Mouse (Mus musculus): ENCODE results near the gene Cacnb3. TPM values are rescaled to one million over a fixed set of nuclear protein-coding genes. Genes with fewer than 3 reads are reported as not detected.

The Cacnb3 gene
- polyA plus RNA-seq, 1 experiment from 2014 or later = 43.1 TPM

DNA sequence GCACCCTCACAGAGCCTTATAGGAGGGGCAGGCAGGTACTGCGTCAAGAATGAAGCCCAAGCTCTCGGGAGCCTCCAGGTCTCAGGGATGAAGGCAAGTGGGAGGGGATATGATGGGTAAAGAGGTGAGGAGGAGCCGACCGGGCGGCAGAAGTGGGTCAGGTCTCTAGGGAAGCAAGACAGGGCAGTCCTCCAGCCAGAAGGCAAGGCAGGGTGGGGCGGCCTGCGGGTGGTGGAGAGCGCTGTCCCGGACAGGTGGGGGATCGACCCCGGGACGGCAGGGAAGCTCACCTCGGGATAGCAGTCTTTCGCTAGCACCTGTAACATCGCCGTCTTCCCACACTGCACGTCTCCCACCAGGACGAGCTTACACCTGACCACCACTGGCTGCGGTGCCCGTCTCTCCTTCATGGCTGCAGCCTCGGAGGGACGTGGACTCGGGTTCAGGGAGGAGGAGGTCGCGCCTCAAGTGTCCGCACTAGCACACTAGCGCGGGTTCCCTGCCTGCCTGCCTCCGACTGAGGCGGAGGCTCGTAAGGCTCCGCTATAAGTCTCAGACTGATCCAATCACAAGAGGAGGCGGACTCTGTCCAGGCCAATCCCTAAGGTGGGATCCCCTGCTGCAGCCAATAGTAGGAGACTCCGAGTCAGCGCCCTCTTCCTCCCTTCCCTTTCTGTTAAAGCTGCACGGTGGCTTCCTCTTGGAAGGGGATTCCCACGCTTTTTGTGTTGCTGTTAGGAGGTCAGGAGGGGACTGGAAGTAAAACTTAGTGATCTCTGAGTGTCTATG is 46.5 kb downstream of the Cacnb3 start, which contains the start of gene Rnd1:
TSS of gene Rnd1 (minus strand) at position 522 of the 789 bp plus-strand sequence.
- peak within 1 kb of the TSS; percentile 39 for H3K4me3 ChIP-seq (replicated peaks)
- peaks cover 81% of the 10 kb centered on the region for H3K27me3 ChIP-seq
- H3K4me1 ChIP-seq (replicated peaks) = peaks cover 18% of the 10 kb centered on the region
- H3K9ac ChIP-seq (replicated peaks) = no peak within 1 kb of the TSS; the same call in 1 of the 2 replicates
- H3K4me2 ChIP-seq = peak within 1 kb of the TSS; percentile 76
- H3K36me3 ChIP-seq = no peaks in the 10 kb centered on the region
- 1% methylated on average over 37 of the region's 37 CpGs for WGBS
- H3K27ac ChIP-seq = no peak within 1 kb of the TSS
- peak; percentile 92 for ATAC-seq (ENCODE audit: insufficient number of reproducible peaks, insufficient read depth, low FRiP score, low TSS enrichment, low read depth)
- H3K9me3 ChIP-seq = no peaks in the 10 kb centered on the region

DNA sequence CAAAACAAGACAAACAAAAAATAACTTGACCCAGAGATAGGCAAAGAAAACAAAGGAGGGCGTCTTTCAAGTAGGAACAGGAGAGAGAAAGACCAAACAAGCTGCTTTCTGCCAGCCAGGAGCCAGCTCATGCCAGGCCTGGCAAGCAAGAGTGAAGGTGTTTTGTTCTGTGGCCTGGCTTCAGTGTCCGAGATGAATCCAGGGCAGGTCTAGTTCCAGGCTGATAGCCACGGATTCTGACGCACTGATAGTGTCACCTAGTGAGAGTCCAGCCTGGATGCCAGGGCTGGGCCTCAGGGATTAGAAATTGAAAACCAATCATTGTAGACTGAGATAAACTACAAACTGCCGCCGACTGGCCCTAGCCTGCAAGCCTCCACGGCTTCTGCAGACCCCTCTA is 47.3 kb downstream of the Cacnb3 start:
- peaks cover 18% of the 10 kb centered on the region for H3K4me1 ChIP-seq (replicated peaks)
- no peak overlapping the region for H3K4me3 ChIP-seq (replicated peaks)
- no peak overlapping the region for H3K4me2 ChIP-seq
- H3K36me3 ChIP-seq = no peaks in the 10 kb centered on the region
- peaks cover 78% of the 10 kb centered on the region for H3K27me3 ChIP-seq
- no peaks in the 10 kb centered on the region for H3K9me3 ChIP-seq
- ATAC-seq (ENCODE audit: insufficient number of reproducible peaks, insufficient read depth, low FRiP score, low TSS enrichment, low read depth) = no peak
- H3K27ac ChIP-seq = no peak overlapping the region
- WGBS = 77% methylated on average over 7 of the region's 7 CpGs
- no peak overlapping the region for H3K9ac ChIP-seq (replicated peaks)

DNA sequence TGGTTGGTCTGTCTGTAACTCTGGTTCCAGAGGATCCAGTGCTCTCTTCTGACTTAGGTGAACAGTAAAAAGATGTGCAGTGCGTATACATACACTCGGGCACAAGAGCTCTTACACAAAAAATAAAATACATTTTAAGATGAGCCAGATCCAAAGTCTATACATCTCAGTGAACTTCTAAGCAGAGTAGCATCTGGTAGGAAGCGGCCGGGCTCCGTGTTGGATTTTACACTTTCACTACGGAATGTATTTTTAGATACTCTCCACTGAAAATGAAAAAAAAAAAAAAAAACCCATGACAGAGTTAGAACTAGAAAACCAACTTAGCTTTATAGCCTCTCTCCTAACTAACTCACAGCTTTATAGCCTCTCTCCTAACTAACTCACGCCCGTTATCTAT is 50.0 kb downstream of the Cacnb3 start:
- peaks cover 14% of the 10 kb centered on the region for H3K4me1 ChIP-seq (replicated peaks)
- H3K9ac ChIP-seq (replicated peaks) = no peak overlapping the region
- 81% methylated on average over 8 of the region's 8 CpGs for WGBS
- H3K27ac ChIP-seq = no peak overlapping the region
- H3K27me3 ChIP-seq = peaks cover 57% of the 10 kb centered on the region
- no peaks in the 10 kb centered on the region for H3K9me3 ChIP-seq
- no peaks in the 10 kb centered on the region for H3K36me3 ChIP-seq
- no peak overlapping the region for H3K4me2 ChIP-seq
- no peak for ATAC-seq (ENCODE audit: insufficient number of reproducible peaks, insufficient read depth, low FRiP score, low TSS enrichment, low read depth)
- H3K4me3 ChIP-seq (replicated peaks) = no peak overlapping the region

DNA sequence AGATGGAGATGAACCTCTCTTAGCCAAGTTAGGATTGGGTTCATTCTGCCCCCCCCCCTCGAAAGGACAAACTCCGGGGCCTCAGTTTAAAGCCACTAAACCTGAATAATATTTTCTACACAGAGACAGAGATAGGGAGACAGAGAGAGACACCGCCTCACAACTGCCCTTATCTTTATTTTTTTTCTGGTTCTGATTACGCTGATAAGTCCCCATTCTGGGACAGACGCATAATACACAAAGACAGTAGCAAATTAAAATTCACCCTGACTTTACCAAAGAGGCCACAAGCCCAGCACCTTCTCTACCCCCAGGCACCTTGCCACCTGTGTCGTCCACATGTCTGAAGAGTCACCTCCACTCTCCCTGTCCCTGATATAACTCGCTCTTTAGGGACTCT is 51.0 kb downstream of the Cacnb3 start:
- Histone ChIP-seq H3K27me3 (peaks cover 48% of the 10 kb centered on the region), H3K27ac (no peak overlapping the region), H3K9me3 (no peaks in the 10 kb centered on the region), H3K36me3 (no peaks in the 10 kb centered on the region), H3K4me1 (replicated peaks) (peaks cover 5% of the 10 kb centered on the region), H3K4me2 (no peak overlapping the region), H3K9ac (replicated peaks) (no peak overlapping the region), H3K4me3 (replicated peaks) (no peak overlapping the region)
- no peak for ATAC-seq (ENCODE audit: insufficient number of reproducible peaks, insufficient read depth, low FRiP score, low TSS enrichment, low read depth)
- WGBS = 77% methylated on average over 7 of the region's 7 CpGs

DNA sequence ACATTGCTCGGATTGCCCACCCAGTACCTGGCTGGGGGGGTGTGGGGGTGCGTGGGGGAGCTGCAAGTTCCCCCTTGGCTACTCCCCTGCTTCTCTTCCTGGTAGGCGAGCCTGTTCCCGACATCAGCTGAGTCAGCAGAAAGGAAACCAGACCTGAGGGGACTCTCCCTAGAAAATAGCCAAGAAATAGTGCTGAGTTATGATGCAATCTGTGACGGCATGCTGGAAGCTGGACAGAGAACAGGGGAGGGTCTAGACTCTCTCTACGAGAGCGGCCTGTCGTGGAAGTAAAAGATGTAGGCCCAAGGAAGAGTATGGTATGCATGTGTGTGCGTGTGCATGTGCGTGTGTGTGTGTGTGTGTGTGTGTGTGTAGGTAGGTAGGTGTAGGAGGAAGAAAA is 52.5 kb downstream of the Cacnb3 start:
- H3K27ac ChIP-seq = no peak overlapping the region
- no peak overlapping the region for H3K9ac ChIP-seq (replicated peaks)
- H3K4me1 ChIP-seq (replicated peaks) = no peaks in the 10 kb centered on the region
- H3K27me3 ChIP-seq = peaks cover 33% of the 10 kb centered on the region
- 64% methylated on average over 10 of the region's 10 CpGs for WGBS
- H3K36me3 ChIP-seq = no peaks in the 10 kb centered on the region
- H3K4me2 ChIP-seq = no peak overlapping the region
- no peaks in the 10 kb centered on the region for H3K9me3 ChIP-seq
- H3K4me3 ChIP-seq (replicated peaks) = no peak overlapping the region
- ATAC-seq (ENCODE audit: insufficient number of reproducible peaks, insufficient read depth, low FRiP score, low TSS enrichment, low read depth) = no peak

DNA sequence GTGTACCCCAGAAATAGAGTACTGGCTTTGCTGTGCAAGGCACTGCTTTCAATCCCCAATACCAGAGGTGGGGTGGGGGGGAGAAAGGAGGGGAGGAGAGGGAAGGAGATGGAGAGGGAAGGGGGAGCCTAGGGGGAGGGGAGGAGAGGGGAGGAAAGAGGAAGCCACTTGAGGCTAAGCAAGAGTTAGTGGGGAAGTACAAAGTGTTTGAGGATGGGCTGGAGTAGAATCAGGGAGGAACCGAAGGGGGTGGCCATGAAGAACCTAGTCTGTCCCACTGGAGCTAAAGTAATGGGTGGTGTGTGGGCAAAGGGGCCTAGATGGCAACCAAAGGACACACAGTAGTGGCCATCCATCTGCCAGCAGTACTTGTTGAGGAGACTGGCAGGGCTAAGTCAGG is 53.1 kb downstream of the Cacnb3 start:
- 88% methylated on average over 1 of the region's 1 CpGs for WGBS

DNA sequence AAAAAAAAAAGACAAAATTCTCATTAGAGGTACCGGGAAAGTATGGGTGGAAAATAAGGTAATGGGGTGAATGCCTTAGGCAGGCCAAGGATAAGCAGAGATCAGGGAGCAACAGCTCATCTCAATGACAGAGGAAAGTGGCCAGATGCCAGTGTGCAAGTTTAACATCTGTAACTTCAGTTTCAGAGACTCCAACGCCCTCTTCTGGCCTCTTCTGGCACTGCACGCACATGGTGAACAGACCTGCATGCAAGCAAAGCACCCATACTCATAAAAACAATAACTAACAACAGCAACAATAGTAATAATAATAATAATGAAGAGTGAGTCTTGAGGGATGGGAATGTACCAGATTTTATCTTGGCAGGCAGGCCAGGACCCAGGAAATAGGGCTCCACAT is 55.3 kb downstream of the Cacnb3 start:
- no peak overlapping the region for H3K4me2 ChIP-seq
- no peak overlapping the region for H3K9ac ChIP-seq (replicated peaks)
- no peaks in the 10 kb centered on the region for H3K4me1 ChIP-seq (replicated peaks)
- no peaks in the 10 kb centered on the region for H3K36me3 ChIP-seq
- 75% methylated on average over 3 of the region's 3 CpGs for WGBS
- no peak overlapping the region for H3K4me3 ChIP-seq (replicated peaks)
- no peak overlapping the region for H3K27ac ChIP-seq
- peaks cover 14% of the 10 kb centered on the region for H3K27me3 ChIP-seq
- H3K9me3 ChIP-seq = no peaks in the 10 kb centered on the region
- ATAC-seq (ENCODE audit: insufficient number of reproducible peaks, insufficient read depth, low FRiP score, low TSS enrichment, low read depth) = no peak

More for the DNA sequence above, 53.1 kb downstream of the Cacnb3 start:
- Histone ChIP-seq H3K4me2 (no peak overlapping the region), H3K36me3 (no peaks in the 10 kb centered on the region), H3K9ac (replicated peaks) (no peak overlapping the region), H3K9me3 (no peaks in the 10 kb centered on the region), H3K27me3 (peaks cover 27% of the 10 kb centered on the region), H3K4me1 (replicated peaks) (no peaks in the 10 kb centered on the region), H3K4me3 (replicated peaks) (no peak overlapping the region), H3K27ac (no peak overlapping the region)
- no peak for ATAC-seq (ENCODE audit: insufficient number of reproducible peaks, insufficient read depth, low FRiP score, low TSS enrichment, low read depth)

DNA sequence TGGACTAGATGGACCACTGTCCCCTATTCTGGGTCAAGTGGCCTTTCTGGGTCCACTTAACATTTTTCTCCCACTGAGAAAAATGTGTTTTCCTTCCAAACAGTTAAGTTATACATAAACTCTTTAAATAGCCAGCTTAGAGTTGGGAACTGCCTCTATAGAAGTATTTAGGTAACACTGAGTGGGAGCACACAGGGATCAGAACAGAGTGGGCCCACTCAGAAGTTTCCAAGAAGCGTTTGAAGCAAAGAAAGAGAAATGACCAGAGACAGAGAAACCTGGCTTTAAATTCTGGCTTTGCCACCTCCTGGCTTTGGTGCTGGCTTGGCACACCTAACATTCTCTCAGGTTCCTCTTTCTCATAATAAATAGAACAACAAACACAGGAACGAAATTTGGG is 59.0 kb downstream of the Cacnb3 start:
- Histone ChIP-seq H3K4me2 (no peak overlapping the region), H3K4me1 (replicated peaks) (peaks cover 14% of the 10 kb centered on the region), H3K27me3 (no peaks in the 10 kb centered on the region; the same call in 1 of the 2 replicates), H3K9me3 (no peaks in the 10 kb centered on the region), H3K9ac (replicated peaks) (no peak overlapping the region), H3K36me3 (no peaks in the 10 kb centered on the region), H3K27ac (no peak overlapping the region), H3K4me3 (replicated peaks) (no peak overlapping the region)
- no peak for ATAC-seq (ENCODE audit: insufficient number of reproducible peaks, insufficient read depth, low FRiP score, low TSS enrichment, low read depth)
- WGBS = 69% methylated on average over 2 of the region's 2 CpGs

DNA sequence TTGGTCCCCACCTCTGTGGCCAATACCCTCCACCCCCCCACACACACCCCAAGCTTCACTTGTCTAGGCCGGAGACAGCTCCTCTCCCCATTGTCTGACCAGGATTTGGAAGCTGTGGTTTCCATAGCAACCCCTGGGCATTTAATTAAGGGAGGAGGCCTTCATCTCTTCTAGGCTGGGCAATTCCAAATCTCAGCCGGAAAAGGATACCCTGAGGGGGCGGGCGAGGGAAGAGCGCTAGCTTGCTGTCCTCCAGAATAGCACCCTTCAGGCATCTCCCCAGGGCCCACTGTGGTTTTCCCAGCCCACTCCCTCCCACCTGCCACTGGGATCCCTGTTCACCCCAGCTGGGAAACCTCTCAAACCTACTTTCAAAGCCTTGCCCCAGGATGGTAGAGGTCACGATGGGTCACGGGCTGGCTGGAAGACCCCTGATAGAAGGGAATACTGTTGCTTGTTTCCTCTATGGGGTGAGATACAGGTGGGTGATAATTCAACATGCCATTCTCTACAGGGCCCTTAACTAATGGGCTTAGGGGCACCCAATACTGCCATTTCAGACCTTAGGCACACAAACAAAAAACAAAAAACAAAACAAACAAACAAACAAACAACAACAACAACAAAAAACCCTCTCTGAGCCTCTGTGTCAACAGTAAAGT is 61.0 kb downstream of the Cacnb3 start:
- ATAC-seq (ENCODE audit: insufficient number of reproducible peaks, insufficient read depth, low FRiP score, low TSS enrichment, low read depth) = no peak
- Histone ChIP-seq H3K4me3 (replicated peaks) (no peak overlapping the region), H3K9ac (replicated peaks) (no peak overlapping the region)

DNA sequence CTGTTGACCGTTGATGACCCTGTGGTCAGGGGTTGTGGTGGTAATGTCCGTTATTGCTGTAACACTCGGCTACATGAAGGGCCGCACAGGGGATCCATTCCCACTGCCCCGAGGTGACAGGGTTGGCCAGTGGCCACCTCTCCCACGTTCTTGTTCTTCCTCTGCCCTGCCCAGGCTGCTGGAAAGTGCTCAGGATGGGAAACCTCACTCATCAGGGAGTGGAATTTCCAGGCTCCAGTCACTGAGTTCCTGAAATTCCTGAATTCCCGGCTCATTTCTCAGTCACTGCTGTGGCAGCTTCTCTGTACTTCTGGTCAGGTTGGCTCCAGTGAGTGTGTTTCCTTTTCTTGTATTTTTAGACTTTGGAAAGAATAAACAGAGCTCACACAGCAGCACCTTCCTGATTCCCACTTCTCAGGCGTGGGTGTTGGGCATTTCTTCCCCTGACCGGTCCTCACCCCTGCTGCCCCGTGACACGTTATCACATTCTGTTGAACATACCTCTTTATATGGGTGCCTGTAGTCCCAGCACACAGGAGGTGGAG is 61.6 kb downstream of the Cacnb3 start:
- Histone ChIP-seq H3K27ac (no peak overlapping the region), H3K9me3 (no peaks in the 10 kb centered on the region), H3K36me3 (no peaks in the 10 kb centered on the region), H3K9ac (replicated peaks) (no peak overlapping the region), H3K27me3 (peaks cover 10% of the 10 kb centered on the region), H3K4me1 (replicated peaks) (peaks cover 14% of the 10 kb centered on the region), H3K4me3 (replicated peaks) (no peak overlapping the region), H3K4me2 (no peak overlapping the region)
- 52% methylated on average over 11 of the region's 11 CpGs for WGBS
- no peak for ATAC-seq (ENCODE audit: insufficient number of reproducible peaks, insufficient read depth, low FRiP score, low TSS enrichment, low read depth)

More for the DNA sequence above, 61.0 kb downstream of the Cacnb3 start:
- 53% methylated on average over 7 of the region's 7 CpGs for WGBS
- Histone ChIP-seq H3K27me3 (peaks cover 9% of the 10 kb centered on the region), H3K9me3 (no peaks in the 10 kb centered on the region), H3K4me1 (replicated peaks) (peaks cover 14% of the 10 kb centered on the region), H3K4me2 (no peak overlapping the region), H3K27ac (no peak overlapping the region), H3K36me3 (no peaks in the 10 kb centered on the region)

Data from limb, embryonic 12.5 days (tissue).